Mouse (Mus musculus) hindlimb bud, embryonic 11.5 days (tissue): ENCODE results near the gene Krt27.

ENCODE experiments used
- DNase-seq: peaks from one replicate; pipeline ENCODE4 v3.0.0-alpha.2; 2012; ENCODE audit warnings: low read depth, low spot score; ENCODE audit errors: extremely low spot score

Krt27 gene

GRCm38 (mm10) chr11:99333426-99333825 lies 17.5 kb downstream of the Krt27 start:
- DNase-seq: no peak

- no peak for DNase-seq
Observed at GRCm38 (mm10) chr11:99329655-99330054, 21.2 kb downstream of the Krt27 start.

GRCm38 (mm10) chr11:99322851-99323250 lies 28.1 kb downstream of the Krt27 start, which contains the start of gene Krt25:
Gene Krt25, minus strand, starts transcription at chr11:99322951.
- DNase-seq: no peak

- DNase-seq: no peak
Observed at GRCm38 (mm10) chr11:99321094-99321493, 29.8 kb downstream of the Krt27 start.

- DNase-seq: no peak
Observed at GRCm38 (mm10) chr11:99319127-99319526, 31.8 kb downstream of the Krt27 start.

- no peak for DNase-seq
Observed at GRCm38 (mm10) chr11:99316543-99316942, 34.4 kb downstream of the Krt27 start.

GRCm38 (mm10) chr11:99314594-99314993 lies 36.3 kb downstream of the Krt27 start:
- no peak for DNase-seq

- peak; percentile 20 for DNase-seq
Observed at GRCm38 (mm10) chr11:99310882-99311281, 40.0 kb downstream of the Krt27 start.

- peak; percentile 86 for DNase-seq
Observed at GRCm38 (mm10) chr11:99307579-99307978, 43.3 kb downstream of the Krt27 start.
